Mouse (Mus musculus): ENCODE measurements around the gene Fam222a. TPM values are rescaled to one million over a fixed set of nuclear protein-coding genes. Genes with fewer than 3 reads are reported as not detected.

The Fam222a gene
- polyA plus RNA-seq, 1 experiment, result 5.3 TPM

DNA sequence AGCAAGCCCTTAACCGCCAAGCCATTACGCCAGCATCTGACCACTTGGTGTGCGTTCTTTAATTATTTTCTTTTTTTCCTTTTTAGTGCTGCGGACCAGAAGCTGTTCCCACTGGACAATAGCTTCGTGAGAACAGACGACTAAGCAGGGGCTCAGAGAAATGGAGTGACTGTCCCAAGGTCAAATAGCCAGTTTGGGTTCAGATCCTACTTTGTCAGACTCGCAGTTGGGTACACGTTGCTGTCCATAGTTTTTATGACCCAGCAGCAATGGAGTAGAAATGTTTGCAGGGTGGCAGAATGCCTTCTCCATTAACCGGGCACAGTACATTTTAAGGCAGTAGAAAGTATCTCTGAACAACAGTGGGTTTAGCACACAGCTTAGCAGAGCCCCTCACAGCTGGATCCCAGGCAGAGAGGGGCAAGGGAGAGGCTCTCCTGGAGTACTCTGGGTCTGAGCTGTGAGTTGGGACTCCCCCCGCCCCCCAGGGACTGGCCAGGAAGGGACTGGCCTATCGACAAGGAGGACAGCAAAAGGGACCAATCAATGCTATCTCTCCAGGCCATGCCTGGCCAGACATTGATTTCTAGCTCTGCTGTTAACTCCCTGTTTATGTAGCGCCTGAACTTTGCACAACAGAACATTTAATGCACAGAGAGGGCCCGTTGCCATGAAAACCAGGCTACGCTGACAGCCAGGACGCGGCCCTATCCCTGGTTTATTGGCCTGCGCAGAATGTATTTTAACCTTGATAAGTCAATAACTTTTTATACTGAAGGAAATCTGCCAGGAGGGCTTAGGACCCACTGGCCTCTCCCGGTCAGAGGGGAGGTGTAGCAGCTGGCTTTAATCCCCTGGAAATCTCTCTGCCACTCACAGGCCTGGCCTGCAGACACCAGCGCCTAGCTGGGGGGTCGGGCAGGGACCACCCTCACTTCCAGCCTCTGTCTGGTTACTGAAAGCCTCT lies 9.8 kb upstream of the Fam222a start:
- Histone ChIP-seq H3K27me3 (ENCODE audit: control insufficient read depth, insufficient read depth, low read length) (no peaks in the 10 kb centered on the region), H3K36me3 (ENCODE audit: control insufficient read depth, insufficient read depth, low read length) (no peaks in the 10 kb centered on the region), H3K4me3 (ENCODE audit: low read depth, low read length) (no peak overlapping the region), H3K27ac (ENCODE audit: insufficient read depth, low read depth, low read length) (peak overlapping the region; percentile 54), H3K4me1 (ENCODE audit: control insufficient read depth, insufficient read depth, insufficient read length, low read length) (peaks cover 5% of the 10 kb centered on the region)
- TF ChIP-seq POLR2A (IDR thresholded peaks at IDR 0.05; ENCODE audit: low read depth, low read length) (no peak), CTCF (IDR thresholded peaks at IDR 0.05; ENCODE audit: extremely low read depth, insufficient read length, insufficient replicate concordance, low read depth, low read length) (no peak)
- WGBS, result 36% methylated on average over 20 of the region's 20 CpGs

GRCm38 (mm10) chr5:114560533-114560936 lies 7.3 kb upstream of the Fam222a start:
- Histone ChIP-seq H3K27ac (ENCODE audit: insufficient read depth, low read depth, low read length) (no peak overlapping the region), H3K36me3 (ENCODE audit: control insufficient read depth, insufficient read depth, low read length) (no peaks in the 10 kb centered on the region), H3K4me1 (ENCODE audit: control insufficient read depth, insufficient read depth, insufficient read length, low read length) (peaks cover 9% of the 10 kb centered on the region), H3K4me3 (ENCODE audit: low read depth, low read length) (no peak overlapping the region), H3K27me3 (ENCODE audit: control insufficient read depth, insufficient read depth, low read length) (no peaks in the 10 kb centered on the region)
- TF ChIP-seq POLR2A (IDR thresholded peaks at IDR 0.05; ENCODE audit: low read depth, low read length) (no peak), CTCF (IDR thresholded peaks at IDR 0.05; ENCODE audit: extremely low read depth, insufficient read length, insufficient replicate concordance, low read depth, low read length) (no peak)
- 6% methylated on average over 8 of the region's 9 CpGs for WGBS

GRCm38 (mm10) chr5:114560965-114561364 lies 6.9 kb upstream of the Fam222a start:
- Histone ChIP-seq H3K4me3 (ENCODE audit: low read depth, low read length) (no peak overlapping the region), H3K27me3 (ENCODE audit: control insufficient read depth, insufficient read depth, low read length) (no peaks in the 10 kb centered on the region), H3K4me1 (ENCODE audit: control insufficient read depth, insufficient read depth, insufficient read length, low read length) (peaks cover 11% of the 10 kb centered on the region), H3K27ac (ENCODE audit: insufficient read depth, low read depth, low read length) (peak overlapping the region; percentile 36; the same call in 1 of the 2 replicates), H3K36me3 (ENCODE audit: control insufficient read depth, insufficient read depth, low read length) (no peaks in the 10 kb centered on the region)
- TF ChIP-seq CTCF (IDR thresholded peaks at IDR 0.05; ENCODE audit: extremely low read depth, insufficient read length, insufficient replicate concordance, low read depth, low read length) (no peak), POLR2A (IDR thresholded peaks at IDR 0.05; ENCODE audit: low read depth, low read length) (no peak)
- 28% methylated on average over 5 of the region's 5 CpGs for WGBS

GRCm38 (mm10) chr5:114563994-114564393 lies 3.8 kb upstream of the Fam222a start:
- 93% methylated on average over 7 of the region's 7 CpGs for WGBS
- Histone ChIP-seq H3K27me3 (ENCODE audit: control insufficient read depth, insufficient read depth, low read length) (peaks cover 5% of the 10 kb centered on the region; the same call in 1 of the 2 replicates), H3K27ac (ENCODE audit: insufficient read depth, low read depth, low read length) (no peak overlapping the region), H3K36me3 (ENCODE audit: control insufficient read depth, insufficient read depth, low read length) (no peaks in the 10 kb centered on the region), H3K4me1 (ENCODE audit: control insufficient read depth, insufficient read depth, insufficient read length, low read length) (peaks cover 14% of the 10 kb centered on the region), H3K4me3 (ENCODE audit: low read depth, low read length) (no peak overlapping the region)
- TF ChIP-seq CTCF (IDR thresholded peaks at IDR 0.05; ENCODE audit: extremely low read depth, insufficient read length, insufficient replicate concordance, low read depth, low read length), result no peak
- no peak for TF ChIP-seq POLR2A (IDR thresholded peaks at IDR 0.05; ENCODE audit: low read depth, low read length)

DNA sequence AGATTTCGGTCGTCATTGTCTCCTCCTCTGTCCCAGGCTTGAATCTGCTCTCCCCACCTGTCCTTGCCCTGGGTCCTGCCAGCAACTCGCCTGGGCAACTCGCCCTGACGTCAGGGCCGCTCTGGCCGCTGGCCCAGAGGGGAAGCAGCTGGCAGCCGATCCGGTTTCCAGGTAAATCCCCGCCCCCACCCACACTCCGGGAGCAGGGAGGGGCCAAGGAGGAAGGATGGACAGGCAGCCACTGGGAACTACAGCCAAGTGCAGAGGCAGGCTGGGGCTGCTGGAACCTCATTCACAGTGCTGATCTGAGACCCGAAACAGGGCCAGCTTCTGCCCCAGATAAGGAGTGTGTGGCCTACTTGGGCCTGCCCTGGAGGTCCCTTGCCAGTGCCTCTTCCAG lies 2.5 kb upstream of the Fam222a start:
- Histone ChIP-seq H3K36me3 (ENCODE audit: control insufficient read depth, insufficient read depth, low read length) (no peaks in the 10 kb centered on the region), H3K4me3 (ENCODE audit: low read depth, low read length) (peak overlapping the region; percentile 9; the same call in 1 of the 2 replicates), H3K4me1 (ENCODE audit: control insufficient read depth, insufficient read depth, insufficient read length, low read length) (peaks cover 15% of the 10 kb centered on the region), H3K27me3 (ENCODE audit: control insufficient read depth, insufficient read depth, low read length) (peaks cover 6% of the 10 kb centered on the region), H3K27ac (ENCODE audit: insufficient read depth, low read depth, low read length) (peak overlapping the region; percentile 11; the same call in 1 of the 2 replicates)
- 9% methylated on average over 12 of the region's 12 CpGs for WGBS
- TF ChIP-seq CTCF (IDR thresholded peaks at IDR 0.05; ENCODE audit: extremely low read depth, insufficient read length, insufficient replicate concordance, low read depth, low read length), result no peak
- no peak for TF ChIP-seq POLR2A (IDR thresholded peaks at IDR 0.05; ENCODE audit: low read depth, low read length)

DNA sequence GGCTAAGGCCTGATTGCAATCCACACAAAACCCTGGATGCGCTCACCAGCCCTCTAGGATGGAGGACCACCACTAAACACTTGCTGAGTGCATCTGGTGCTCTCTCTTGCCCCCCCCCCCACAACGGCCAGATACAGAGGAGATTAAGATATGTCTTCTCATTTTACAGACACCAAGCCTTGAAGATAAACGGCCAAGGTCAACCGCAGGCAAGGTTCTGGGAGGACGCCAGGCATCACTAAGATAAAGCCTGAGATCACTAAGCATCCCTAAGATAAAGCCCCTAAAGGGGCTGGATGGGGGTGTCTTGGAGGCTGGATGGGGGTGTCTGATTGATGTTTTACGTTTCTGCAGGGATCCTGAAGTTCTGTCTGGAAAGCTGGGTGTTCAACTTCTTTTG lies 2.1 kb upstream of the Fam222a start:
- Histone ChIP-seq H3K36me3 (ENCODE audit: control insufficient read depth, insufficient read depth, low read length) (no peaks in the 10 kb centered on the region), H3K4me3 (ENCODE audit: low read depth, low read length) (no peak overlapping the region), H3K4me1 (ENCODE audit: control insufficient read depth, insufficient read depth, insufficient read length, low read length) (peaks cover 14% of the 10 kb centered on the region), H3K27ac (ENCODE audit: insufficient read depth, low read depth, low read length) (no peak overlapping the region), H3K27me3 (ENCODE audit: control insufficient read depth, insufficient read depth, low read length) (peaks cover 10% of the 10 kb centered on the region)
- TF ChIP-seq CTCF (IDR thresholded peaks at IDR 0.05; ENCODE audit: extremely low read depth, insufficient read length, insufficient replicate concordance, low read depth, low read length) (no peak), POLR2A (IDR thresholded peaks at IDR 0.05; ENCODE audit: low read depth, low read length) (no peak)
- 40% methylated on average over 6 of the region's 6 CpGs for WGBS

- Histone ChIP-seq H3K27ac (ENCODE audit: insufficient read depth, low read depth, low read length) (no peak overlapping the region), H3K4me1 (ENCODE audit: control insufficient read depth, insufficient read depth, insufficient read length, low read length) (peaks cover 16% of the 10 kb centered on the region), H3K27me3 (ENCODE audit: control insufficient read depth, insufficient read depth, low read length) (peaks cover 14% of the 10 kb centered on the region), H3K4me3 (ENCODE audit: low read depth, low read length) (no peak overlapping the region), H3K36me3 (ENCODE audit: control insufficient read depth, insufficient read depth, low read length) (no peaks in the 10 kb centered on the region)
- no peak for TF ChIP-seq POLR2A (IDR thresholded peaks at IDR 0.05; ENCODE audit: low read depth, low read length)
- no peak for TF ChIP-seq CTCF (IDR thresholded peaks at IDR 0.05; ENCODE audit: extremely low read depth, insufficient read length, insufficient replicate concordance, low read depth, low read length)
- 87% methylated on average over 10 of the region's 10 CpGs for WGBS
Observed at GRCm38 (mm10) chr5:114566461-114566860, 1.4 kb upstream of the Fam222a start.

Data from small intestine, adult 2 months (tissue).